Mouse (Mus musculus) forebrain, postnatal 0 days (tissue): ENCODE measurements at regions not wholly inside any gene's neighbourhood (a gene's known extent, or its start where the extent isn't known, plus 50 kb on each side); places are given as distances from the start of the nearest gene placed in this dataset.
A peak's percentile ranks its signal among the peaks of the same experiment; 100 is the strongest.

Experiments used
- ATAC-seq: fragments of 200-750 bp; cut with Nextera tagmentation; 2 replicates; pipeline ENCODE4 v1.8.0; 2017; ENCODE audit warnings: mild to moderate bottlenecking, moderate library complexity
- DNase-seq: peaks from one replicate; pipeline ENCODE4 v3.0.0-alpha.2; 2015
- H3K27ac ChIP-seq: fragments of 300-500 bp; sonication (generic); 2 replicates; pipeline ENCODE4 v1.5.1; 2014; ENCODE audit warnings: low read depth, mild to moderate bottlenecking, antibody characterized with exemption, low read length, moderate library complexity, mixed read lengths
- H3K27me3 ChIP-seq: fragments of 300-500 bp; sonication (generic); 2 replicates; pipeline ENCODE4 v1.6.1; 2014; ENCODE audit warnings: mild to moderate bottlenecking, low read length, mixed read lengths; ENCODE audit not compliant: insufficient read depth
- H3K36me3 ChIP-seq: fragments of 300-500 bp; sonication (generic); 2 replicates; pipeline ENCODE4 v1.6.1; 2014; ENCODE audit warnings: mild to moderate bottlenecking, moderate library complexity; ENCODE audit not compliant: insufficient read depth
- H3K4me1 ChIP-seq: fragments of 300-500 bp; sonication (generic); 2 replicates; pipeline ENCODE4 v1.6.1; 2014; ENCODE audit warnings: antibody characterized with exemption; ENCODE audit not compliant: insufficient read depth
- H3K4me2 ChIP-seq: fragments of 300-500 bp; sonication (generic); 2 replicates; pipeline ENCODE4 v1.6.1; 2014; ENCODE audit warnings: low read depth, mild to moderate bottlenecking, moderate library complexity
- H3K4me3 ChIP-seq: fragments of 300-500 bp; sonication (generic); 2 replicates; pipeline ENCODE4 v1.5.1; 2014; ENCODE audit warnings: low read depth, low read length, mixed read lengths
- H3K9ac ChIP-seq: fragments of 300-500 bp; sonication (generic); 2 replicates; pipeline ENCODE4 v1.6.1; 2014; ENCODE audit warnings: mild to moderate bottlenecking
- H3K9me3 ChIP-seq: fragments of 300-500 bp; sonication (generic); 2 replicates; pipeline ENCODE4 v1.6.1; 2016; ENCODE audit warnings: low read length
- CTCF ChIP-seq: sonication (generic); IDR thresholded peaks from 2 replicates; pipeline ENCODE4 v1.5.1; 2016; ENCODE audit warnings: antibody characterized with exemption, control low read depth, low read depth
- WGBS: fragments of 180-500 bp; shearing (Covaris S2); extraction: QIAGEN DNeasy Blood & Tissue Kit; methylation state at CpG from one replicate; pipeline ENCODE4 v1.1.7; 2014; 5-methylcytosine and 5-hydroxymethylcytosine counted together

- 88% methylated on average over 11 of the region's 11 CpGs for WGBS
- Histone ChIP-seq H3K9me3 (no peaks in the 10 kb centered on the region), H3K27ac (no peak overlapping the region), H3K27me3 (no peaks in the 10 kb centered on the region), H3K36me3 (no peaks in the 10 kb centered on the region), H3K4me2 (no peak overlapping the region), H3K4me1 (0 out of 2 replicates have a peak, but pooled peaks cover 6% of the 10 kb centered on the region), H3K9ac (no peak overlapping the region), H3K4me3 (no peak overlapping the region)
- ATAC-seq (no peak), DNase-seq (no peak)
- no peak for TF ChIP-seq CTCF
These were observed 104.1 kb upstream of the Oxgr1 start for GRCm38 (mm10) chr14:120146312-120146711.

- no peak for ATAC-seq
These were observed 104.9 kb upstream of the Oxgr1 start for GRCm38 (mm10) chr14:120146908-120147770.

GRCm38 (mm10) chr14:120148803-120149202 is 106.6 kb upstream of the Oxgr1 start:
- no peak overlapping the region for H3K9ac ChIP-seq
- no peaks in the 10 kb centered on the region for H3K4me1 ChIP-seq
- no peak for DNase-seq
- H3K4me3 ChIP-seq = no peak overlapping the region
- ATAC-seq = no peak
- H3K4me2 ChIP-seq = no peak overlapping the region
- H3K9me3 ChIP-seq = no peaks in the 10 kb centered on the region
- H3K27me3 ChIP-seq = no peaks in the 10 kb centered on the region
- H3K27ac ChIP-seq = 0 out of 2 replicates have a peak overlapping the region, but pooled peaks have one; percentile 50
- WGBS = 89% methylated on average over 11 of the region's 11 CpGs
- no peaks in the 10 kb centered on the region for H3K36me3 ChIP-seq
- TF ChIP-seq CTCF = no peak

More at GRCm38 (mm10) chr14:120146908-120147770, 104.9 kb upstream of the Oxgr1 start:
- Histone ChIP-seq H3K4me2 (no peak overlapping the region), H3K9ac (no peak overlapping the region), H3K4me1 (no peaks in the 10 kb centered on the region), H3K4me3 (no peak overlapping the region), H3K27me3 (no peaks in the 10 kb centered on the region), H3K27ac (no peak overlapping the region), H3K9me3 (no peaks in the 10 kb centered on the region), H3K36me3 (no peaks in the 10 kb centered on the region)
- no peak for TF ChIP-seq CTCF
- WGBS = 82% methylated on average over 8 of the region's 8 CpGs
- no peak for DNase-seq

GRCm38 (mm10) chr14:120149341-120149741 is 107.1 kb upstream of the Oxgr1 start:
- Histone ChIP-seq H3K4me1 (no peaks in the 10 kb centered on the region), H3K27me3 (no peaks in the 10 kb centered on the region), H3K9ac (no peak overlapping the region), H3K4me3 (no peak overlapping the region), H3K36me3 (no peaks in the 10 kb centered on the region), H3K27ac (0 out of 2 replicates have a peak overlapping the region, but pooled peaks have one; percentile 50), H3K9me3 (no peaks in the 10 kb centered on the region), H3K4me2 (no peak overlapping the region)
- WGBS = 65% methylated on average over 11 of the region's 11 CpGs
- peak; percentile 83 for ATAC-seq
- TF ChIP-seq CTCF = no peak
- peak; percentile 57 for DNase-seq

- Histone ChIP-seq H3K9me3 (no peaks in the 10 kb centered on the region), H3K27ac (no peak overlapping the region), H3K4me3 (no peak overlapping the region), H3K9ac (no peak overlapping the region), H3K4me2 (no peak overlapping the region), H3K4me1 (peaks cover 9% of the 10 kb centered on the region; the same call in 1 of the 2 replicates), H3K36me3 (no peaks in the 10 kb centered on the region), H3K27me3 (no peaks in the 10 kb centered on the region)
- no peak for DNase-seq
- TF ChIP-seq CTCF = no peak
- WGBS = 96% methylated on average over 1 of the region's 1 CpGs
- ATAC-seq = no peak
These were observed 108.4 kb upstream of the Oxgr1 start for GRCm38 (mm10) chr14:120150589-120150988.

- 0 out of 2 replicates have a peak overlapping the region, but pooled peaks have one; percentile 2 for H3K9ac ChIP-seq
- no peaks in the 10 kb centered on the region for H3K27me3 ChIP-seq
- 35% methylated on average over 7 of the region's 7 CpGs for WGBS
- peak overlapping the region; percentile 19; the same call in 1 of the 2 replicates for H3K4me2 ChIP-seq
- ATAC-seq = no peak
- H3K36me3 ChIP-seq = no peaks in the 10 kb centered on the region
- no peak for TF ChIP-seq CTCF
- H3K9me3 ChIP-seq = no peaks in the 10 kb centered on the region
- no peak overlapping the region for H3K4me3 ChIP-seq
- DNase-seq = no peak
- peaks cover 15% of the 10 kb centered on the region; the same call in 1 of the 2 replicates for H3K4me1 ChIP-seq
- H3K27ac ChIP-seq = no peak overlapping the region
These were observed 112.2 kb upstream of the Oxgr1 start for GRCm38 (mm10) chr14:120154413-120154812.

- Histone ChIP-seq H3K9ac (no peak overlapping the region), H3K27ac (no peak overlapping the region), H3K4me1 (no peaks in the 10 kb centered on the region), H3K4me3 (no peak overlapping the region), H3K9me3 (no peaks in the 10 kb centered on the region), H3K36me3 (no peaks in the 10 kb centered on the region), H3K4me2 (no peak overlapping the region), H3K27me3 (no peaks in the 10 kb centered on the region)
- no peak for DNase-seq
- no peak for ATAC-seq
- no peak for TF ChIP-seq CTCF
- WGBS = 75% methylated on average over 2 of the region's 2 CpGs
These were observed 111.3 kb upstream of the Mbnl2 start for GRCm38 (mm10) chr14:120164184-120164583.
